In genomic region chr4:104637016-104637415, GRCm38 (mm10) we compare ENCODE assay signal across 36 mouse cellular contexts.
"Had no signal": no experiment of that assay in that cellular context is flagged by ENCODE, and none has a peak within 500 bp of the region (broad histone marks: within the 10 kb centered on the region; RNA-seq: fewer than 3 reads in every experiment).

No protein-coding gene starts in this region.

- DNase-seq: heart, postnatal 10 days; heart, postnatal 14 days; heart, postnatal 36 days; heart, postnatal 4 days; kidney, adult 11 months; kidney, adult 18-20 months; kidney, adult 2 months; kidney, adult 8-10 months; kidney, adult 9 months; kidney, postnatal 10 days; kidney, postnatal 14 days; kidney, postnatal 25 days; kidney, postnatal 36 days; kidney, postnatal 4 days; layer of hippocampus, adult 9-11 months; layer of hippocampus, postnatal 36 days had no signal

- H3K27ac ChIP-seq: heart, embryonic 10.5 days; heart, embryonic 13.5 days; heart, embryonic 15.5 days; hindbrain, embryonic 10.5 days; hindbrain, embryonic 12.5 days; hindbrain, embryonic 13.5 days; hindbrain, embryonic 14.5 days; hindbrain, embryonic 15.5 days; hindbrain, postnatal 0 days; intestine, embryonic 15.5 days; kidney, embryonic 15.5 days; kidney, postnatal 0 days; layer of hippocampus, adult 2 months; left cerebral cortex, adult 2 months had no signal

- H3K27me3 ChIP-seq: heart, embryonic 12.5 days; heart, embryonic 13.5 days; heart, embryonic 15.5 days; hindbrain, embryonic 12.5 days; hindbrain, embryonic 13.5 days; hindbrain, embryonic 15.5 days; intestine, embryonic 15.5 days; kidney, embryonic 15.5 days had no signal

- ATAC-seq: hindbrain, embryonic 16.5 days; hindbrain, postnatal 0 days; inflammation-experienced regulatory T-cells, adult 6 months; intestine, embryonic 15.5 days; intestine, embryonic 16.5 days; intestine, postnatal 0 days had no signal

- H3K36me3 ChIP-seq: heart, embryonic 10.5 days; heart, embryonic 12.5 days; heart, embryonic 13.5 days; heart, embryonic 15.5 days; hindbrain, embryonic 10.5 days; hindbrain, embryonic 12.5 days; hindbrain, embryonic 13.5 days; hindbrain, embryonic 15.5 days; intestine, embryonic 15.5 days; kidney, embryonic 15.5 days had no signal

- H3K4me1 ChIP-seq: heart, embryonic 10.5 days; heart, embryonic 12.5 days; heart, embryonic 13.5 days; heart, embryonic 15.5 days; hindbrain, embryonic 15.5 days; intestine, embryonic 15.5 days; kidney, embryonic 15.5 days had no signal

- H3K4me2 ChIP-seq: heart, embryonic 11.5 days; heart, embryonic 12.5 days; heart, embryonic 13.5 days; heart, embryonic 15.5 days; hindbrain, embryonic 12.5 days; hindbrain, embryonic 13.5 days; hindbrain, embryonic 14.5 days; hindbrain, embryonic 15.5 days; intestine, embryonic 15.5 days; kidney, embryonic 15.5 days had no signal

- H3K9me3 ChIP-seq: heart, embryonic 10.5 days; heart, embryonic 12.5 days; heart, embryonic 13.5 days; heart, embryonic 15.5 days; hindbrain, embryonic 10.5 days; hindbrain, embryonic 12.5 days; hindbrain, embryonic 13.5 days; hindbrain, embryonic 15.5 days; intestine, embryonic 15.5 days; kidney, embryonic 15.5 days had no signal

- H3K9ac ChIP-seq: heart, embryonic 12.5 days; heart, embryonic 13.5 days; heart, embryonic 15.5 days; hindbrain, embryonic 12.5 days; hindbrain, embryonic 13.5 days; hindbrain, embryonic 14.5 days; hindbrain, embryonic 15.5 days; intestine, embryonic 15.5 days; kidney, embryonic 15.5 days had no signal

- H3K4me3 ChIP-seq: heart, embryonic 10.5 days; heart, embryonic 12.5 days; heart, embryonic 13.5 days; heart, embryonic 15.5 days; hindbrain, embryonic 10.5 days; hindbrain, embryonic 12.5 days; hindbrain, embryonic 13.5 days; hindbrain, embryonic 15.5 days; intestine, embryonic 15.5 days; kidney, embryonic 15.5 days; layer of hippocampus, adult 2 months; left cerebral cortex, adult 2 months had no signal
